Mouse (Mus musculus) kidney, postnatal 0 days (tissue): ENCODE results near the gene Ppp1r15b. TPM values are rescaled to one million over a fixed set of nuclear protein-coding genes. Genes with fewer than 3 reads are reported as not detected.

ENCODE experiments used
- ATAC-seq: fragments of 200-750 bp; cut with Nextera tagmentation; replicated peaks from 2 replicates; pipeline ENCODE4 v1.8.0; 2017; ENCODE audit warnings: low read depth, moderate number of reproducible peaks, moderate TSS enrichment, moderate library complexity; ENCODE audit not compliant: low FRiP score
- DNase-seq: peaks from one replicate; pipeline ENCODE4 v3.0.0-alpha.2; 2016; ENCODE audit warnings: low spot score
- H3K27ac ChIP-seq: fragments of 300-500 bp; sonication (generic); 2 replicates; pipeline ENCODE4 v1.5.1; 2014; ENCODE audit warnings: mild to moderate bottlenecking
- H3K27me3 ChIP-seq: fragments of 300-500 bp; sonication (generic); 2 replicates; pipeline ENCODE4 v1.6.1; 2014; ENCODE audit warnings: low read length, mixed read lengths; ENCODE audit not compliant: insufficient read depth
- H3K36me3 ChIP-seq: fragments of 300-500 bp; sonication (generic); 2 replicates; pipeline ENCODE4 v1.6.1; 2014; ENCODE audit warnings: low read length, mixed read lengths; ENCODE audit not compliant: insufficient read depth
- H3K4me1 ChIP-seq: fragments of 300-500 bp; sonication (generic); replicated peaks from 2 replicates; pipeline ENCODE4 v1.6.1; 2014; ENCODE audit warnings: antibody characterized with exemption, low read length, mixed read lengths; ENCODE audit not compliant: insufficient read depth
- H3K4me2 ChIP-seq: fragments of 300-500 bp; sonication (generic); 2 replicates; pipeline ENCODE4 v1.6.1; 2014; ENCODE audit warnings: mild to moderate bottlenecking, low read length, moderate library complexity, mixed read lengths
- H3K4me3 ChIP-seq: fragments of 300-500 bp; sonication (generic); replicated peaks from 2 replicates; pipeline ENCODE4 v1.5.1; 2014; ENCODE audit warnings: low read depth, low read length
- H3K9ac ChIP-seq: fragments of 300-500 bp; sonication (generic); 2 replicates; pipeline ENCODE4 v1.6.1; 2014; ENCODE audit warnings: low read depth, low read length
- H3K9me3 ChIP-seq: fragments of 300-500 bp; sonication (generic); replicated peaks from 2 replicates; pipeline ENCODE4 v1.6.1; 2016; ENCODE audit warnings: low read length, inconsistent platforms, mixed read lengths
- CTCF ChIP-seq: IDR thresholded peaks from 2 replicates; pipeline ENCODE4 v1.5.1; 2016; ENCODE audit warnings: antibody characterized with exemption, low read depth, mild to moderate bottlenecking, moderate library complexity
- WGBS: fragments of 180-500 bp; shearing (Covaris S2); extraction: QIAGEN DNeasy Blood & Tissue Kit; methylation state at CpG from one replicate; pipeline ENCODE4 v1.1.7; 2014; 5-methylcytosine and 5-hydroxymethylcytosine counted together
- polyA plus RNA-seq: library from polyadenylated mRNA; unstranded; fragments of >200 nt; fragmentation: Nextera tagmentation; extraction: Ambion mirVana; gene quantifications from 2 replicates; pipeline ENCODE4 v1.2.1, GENCODE M21; 2015

Ppp1r15b gene
- 27.2 and 29.5 TPM in 2 replicates for polyA plus RNA-seq

DNA sequence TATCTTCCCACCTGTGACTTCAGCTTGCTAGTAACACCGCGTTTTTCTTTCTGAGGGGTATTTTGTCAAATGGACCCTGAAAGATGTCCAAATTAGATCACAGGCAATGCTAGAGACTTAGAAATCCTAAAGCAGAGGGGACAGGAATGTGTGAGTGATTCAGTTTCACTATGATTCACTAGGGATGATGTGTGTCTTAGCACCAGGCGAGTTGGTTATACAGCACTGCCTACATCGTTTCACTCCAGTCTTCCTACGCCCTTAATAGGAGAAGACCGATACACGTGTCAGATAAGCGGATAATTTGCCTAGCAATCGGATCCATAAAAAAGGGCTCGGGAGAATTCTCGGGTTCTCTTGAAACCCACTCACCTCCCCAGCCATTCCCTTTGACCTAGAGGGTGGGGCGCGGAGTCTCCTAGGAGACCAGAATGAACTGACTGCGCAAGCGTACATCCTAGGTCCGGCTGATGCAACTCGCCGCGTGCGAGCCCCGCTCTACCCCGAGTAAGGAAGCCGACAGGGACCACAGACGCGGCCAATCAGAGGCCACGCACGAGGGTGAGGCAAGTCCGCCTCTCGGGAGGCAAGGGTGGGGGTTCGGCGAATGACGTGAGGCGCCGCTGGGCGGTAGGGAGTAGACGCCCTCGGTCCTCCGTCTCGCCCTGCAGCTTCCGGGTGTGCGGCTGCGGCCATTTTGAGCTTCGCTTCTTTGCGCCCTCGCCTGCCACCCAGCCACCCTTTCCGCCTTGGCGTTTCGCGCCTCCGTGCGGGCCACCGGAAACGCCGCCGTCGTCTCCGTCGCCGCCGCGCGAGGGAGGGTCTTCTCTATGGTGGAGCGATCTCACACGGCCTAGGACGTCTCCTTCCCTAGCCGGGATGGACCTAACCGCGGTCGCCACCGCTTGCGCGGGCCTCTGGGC, at the start of gene Ppp1r15b:
TSS of gene Ppp1r15b (plus strand) at position 506 of the 923 bp plus-strand sequence.
- WGBS = under 1% methylated on average over 61 of the region's 72 CpGs
- Histone ChIP-seq H3K4me2 (peak within 1 kb of the TSS; percentile 95), H3K36me3 (no peaks in the 10 kb centered on the region), H3K27ac (peak within 1 kb of the TSS; percentile 96), H3K4me3 (peak within 1 kb of the TSS; percentile 96), H3K9ac (peak within 1 kb of the TSS; percentile 83), H3K9me3 (no peaks in the 10 kb centered on the region), H3K4me1 (peaks cover 5% of the 10 kb centered on the region), H3K27me3 (no peaks in the 10 kb centered on the region)
- peak; percentile 99 for ATAC-seq
- TF ChIP-seq CTCF = no peak; the same call in 1 of the 2 replicates
- DNase-seq = peak; percentile 99

GRCm38 (mm10) chr1:133083003-133083546, 47.9 kb upstream of the Ppp1r15b start:
- H3K4me1 ChIP-seq = peaks cover 9% of the 10 kb centered on the region; the same call in 1 of the 2 replicates
- no peak overlapping the region for H3K4me3 ChIP-seq
- no peak overlapping the region for H3K9ac ChIP-seq
- TF ChIP-seq CTCF = no peak
- ATAC-seq (no peak), DNase-seq (no peak)
- no peak overlapping the region for H3K27ac ChIP-seq
- 89% methylated on average over 5 of the region's 5 CpGs for WGBS
- H3K9me3 ChIP-seq = no peaks in the 10 kb centered on the region
- no peak overlapping the region for H3K4me2 ChIP-seq
- H3K27me3 ChIP-seq = no peaks in the 10 kb centered on the region
- H3K36me3 ChIP-seq = no peaks in the 10 kb centered on the region

DNA sequence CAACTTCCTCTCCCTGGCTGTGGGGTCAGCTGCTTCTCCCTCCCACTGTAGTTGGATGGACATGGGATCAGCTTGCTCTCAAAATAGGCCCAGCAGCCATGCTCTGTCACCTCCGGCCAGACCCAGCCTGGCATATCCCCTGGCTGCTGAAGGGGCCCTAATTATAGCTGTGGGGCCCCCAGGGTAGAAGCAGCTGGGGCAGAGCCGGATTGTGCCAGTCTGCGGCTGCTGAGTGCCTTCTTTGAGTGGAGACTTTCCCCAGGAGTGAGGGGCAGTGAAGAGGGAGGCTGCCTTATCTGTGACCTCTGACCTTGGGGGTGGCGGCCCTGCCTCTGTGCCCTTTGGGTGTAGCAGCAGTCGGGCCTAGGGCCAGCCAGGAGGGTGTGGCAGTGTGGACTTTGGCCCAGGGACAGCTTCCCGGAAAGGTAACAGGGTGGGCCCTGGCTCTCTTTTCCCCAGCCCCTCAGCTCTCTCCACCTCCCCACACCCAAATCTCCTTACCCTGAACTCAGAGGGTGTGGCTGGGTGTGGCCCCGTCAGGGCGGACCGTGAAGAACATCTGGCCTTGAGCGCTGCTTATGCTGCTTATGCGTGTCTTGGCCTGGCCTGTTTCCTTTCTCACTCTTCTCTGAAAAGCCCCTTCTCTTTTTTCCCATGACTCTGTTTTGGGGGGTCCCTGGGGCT, 46.9 kb upstream of the Ppp1r15b start:
- Histone ChIP-seq H3K4me2 (no peak overlapping the region), H3K27me3 (no peaks in the 10 kb centered on the region), H3K36me3 (no peaks in the 10 kb centered on the region), H3K9me3 (no peaks in the 10 kb centered on the region), H3K27ac (no peak overlapping the region), H3K4me3 (no peak overlapping the region), H3K4me1 (peaks cover 9% of the 10 kb centered on the region; the same call in 1 of the 2 replicates), H3K9ac (no peak overlapping the region)
- no peak for TF ChIP-seq CTCF
- 66% methylated on average over 11 of the region's 11 CpGs for WGBS
- ATAC-seq (no peak), DNase-seq (no peak)

DNA sequence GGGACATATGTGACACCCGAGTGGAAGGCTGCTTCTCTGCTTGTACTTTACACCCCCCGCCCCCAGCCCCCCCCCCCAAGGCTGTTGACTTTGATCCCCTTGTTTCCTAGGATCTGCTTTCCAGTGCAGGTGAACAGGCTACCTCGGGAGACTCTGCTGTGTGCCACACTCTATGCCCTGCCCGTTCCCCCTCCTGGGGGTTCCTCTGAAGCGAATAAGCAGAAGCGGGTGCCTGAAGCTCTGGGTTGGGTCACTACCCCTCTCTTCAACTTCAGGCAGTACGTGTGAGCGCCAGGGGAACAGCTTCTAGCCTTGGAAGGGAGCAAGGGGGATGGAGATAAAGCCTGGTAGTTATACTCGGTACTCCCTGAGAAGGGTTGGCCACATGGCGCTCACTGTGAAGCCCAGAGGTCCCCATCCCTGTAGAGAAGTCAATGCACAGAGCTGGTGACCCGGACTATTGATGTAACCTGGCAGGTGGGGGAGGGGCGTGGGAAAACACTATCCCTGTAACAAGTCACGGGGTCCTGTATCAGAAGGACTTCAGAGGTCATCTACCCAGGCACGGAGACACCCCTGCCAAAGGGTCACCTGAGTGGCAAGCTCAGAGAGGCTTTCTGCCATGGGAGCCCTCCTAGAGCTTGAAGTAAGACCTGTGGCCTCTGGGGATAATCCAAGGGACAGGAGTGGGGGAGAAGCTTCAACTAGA, 46.1 kb upstream of the Ppp1r15b start:
- no peak overlapping the region for H3K4me2 ChIP-seq
- ATAC-seq (no peak), DNase-seq (no peak)
- WGBS = 69% methylated on average over 14 of the region's 14 CpGs
- H3K4me3 ChIP-seq = no peak overlapping the region
- no peaks in the 10 kb centered on the region for H3K27me3 ChIP-seq
- H3K36me3 ChIP-seq = no peaks in the 10 kb centered on the region
- peaks cover 9% of the 10 kb centered on the region; the same call in 1 of the 2 replicates for H3K4me1 ChIP-seq
- no peak overlapping the region for H3K27ac ChIP-seq
- 0 out of 2 replicates have a peak overlapping the region, but pooled peaks have one; percentile 8 for H3K9ac ChIP-seq
- H3K9me3 ChIP-seq = no peaks in the 10 kb centered on the region
- no peak for TF ChIP-seq CTCF

GRCm38 (mm10) chr1:133085417-133085742, 45.6 kb upstream of the Ppp1r15b start:
- Histone ChIP-seq H3K9me3 (no peaks in the 10 kb centered on the region), H3K27me3 (no peaks in the 10 kb centered on the region), H3K4me3 (no peak overlapping the region), H3K4me1 (peaks cover 9% of the 10 kb centered on the region; the same call in 1 of the 2 replicates), H3K27ac (no peak overlapping the region), H3K36me3 (no peaks in the 10 kb centered on the region), H3K9ac (0 out of 2 replicates have a peak overlapping the region, but pooled peaks have one; percentile 8), H3K4me2 (no peak overlapping the region)
- WGBS = 71% methylated on average over 8 of the region's 8 CpGs
- DNase-seq (no peak), ATAC-seq (no peak)
- TF ChIP-seq CTCF = no peak
